Mouse (Mus musculus): Measurements from ENCODE around the gene Palm. TPM values are rescaled to one million over a fixed set of nuclear protein-coding genes. Genes with fewer than 3 reads are reported as not detected.

The Palm gene
- polyA plus RNA-seq, 1 experiment from 2014 or later: 129 TPM

DNA sequence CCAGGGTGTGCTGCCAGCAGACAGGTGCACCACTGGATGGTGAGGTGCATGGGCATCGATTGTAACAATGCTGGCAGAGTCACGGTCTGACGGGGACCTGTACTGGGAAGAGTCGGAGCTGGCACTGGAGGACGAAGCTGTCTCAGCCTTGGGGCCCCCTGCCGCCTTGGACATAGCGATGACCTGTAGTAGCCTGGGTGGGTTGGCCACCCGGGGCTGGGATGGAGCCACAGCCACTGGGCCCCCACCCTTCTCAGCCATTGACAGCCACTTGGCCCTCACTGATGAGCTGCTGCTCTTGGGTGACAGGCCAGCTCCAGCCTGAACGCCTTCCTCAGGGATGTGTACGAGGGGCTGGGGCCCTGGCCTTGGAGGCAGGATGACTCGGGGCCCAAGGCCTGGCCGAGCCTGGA lies 71.8 kb downstream of the Palm start:
- peaks cover 95% of the 10 kb centered on the region for H3K36me3 ChIP-seq (replicated peaks)
- 71% methylated on average over 12 of the region's 12 CpGs for WGBS
- H3K4me1 ChIP-seq: peaks cover 25% of the 10 kb centered on the region; the same call in 1 of the 2 replicates
- H3K27me3 ChIP-seq (replicated peaks; ENCODE audit: low read depth, poor library complexity, severe bottlenecking): no peaks in the 10 kb centered on the region
- no peak for DNase-seq (ENCODE audit: low spot score)
- H3K27ac ChIP-seq (replicated peaks): no peak overlapping the region
- H3K9me3 ChIP-seq: no peaks in the 10 kb centered on the region
- peak overlapping the region; percentile 25; the same call in 1 of the 2 replicates for H3K4me3 ChIP-seq

- Histone ChIP-seq H3K27ac (replicated peaks) (no peak overlapping the region), H3K9me3 (no peaks in the 10 kb centered on the region), H3K36me3 (replicated peaks) (peaks cover 94% of the 10 kb centered on the region), H3K4me3 (peak overlapping the region; percentile 25), H3K4me1 (0 out of 2 replicates have a peak, but pooled peaks cover 20% of the 10 kb centered on the region), H3K27me3 (replicated peaks; ENCODE audit: low read depth, poor library complexity, severe bottlenecking) (no peaks in the 10 kb centered on the region)
- 78% methylated on average over 19 of the region's 19 CpGs for WGBS
- DNase-seq (ENCODE audit: low spot score): no peak
These were observed 72.5 kb downstream of the Palm start for GRCm38 (mm10) chr10:79865801-79866295.

DNA sequence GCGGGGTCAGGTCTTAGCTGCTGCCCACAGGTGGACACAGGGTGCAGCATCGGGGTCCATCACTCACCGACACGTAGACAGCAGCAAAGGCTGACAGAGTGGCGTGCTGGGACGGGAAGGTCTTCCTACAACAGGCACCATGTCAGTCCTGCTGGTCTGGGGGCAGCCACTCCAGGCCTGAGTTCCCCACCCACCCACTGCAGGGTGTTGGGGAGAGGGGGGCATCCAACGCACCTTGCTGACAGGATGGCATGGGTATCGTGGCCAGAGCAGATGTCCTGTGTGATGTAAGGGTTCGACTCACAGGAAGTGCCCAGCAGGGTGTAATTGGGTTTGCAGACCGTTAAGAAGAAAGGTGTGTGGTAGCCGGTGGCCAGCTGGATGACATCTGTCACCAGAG lies 73.2 kb downstream of the Palm start:
- Histone ChIP-seq H3K27me3 (replicated peaks; ENCODE audit: low read depth, poor library complexity, severe bottlenecking) (no peaks in the 10 kb centered on the region), H3K4me1 (0 out of 2 replicates have a peak, but pooled peaks cover 20% of the 10 kb centered on the region), H3K4me3 (peak overlapping the region; percentile 25; the same call in 1 of the 2 replicates), H3K36me3 (replicated peaks) (peaks cover 94% of the 10 kb centered on the region), H3K9me3 (no peaks in the 10 kb centered on the region), H3K27ac (replicated peaks) (no peak overlapping the region)
- DNase-seq (ENCODE audit: low spot score): no peak
- 85% methylated on average over 11 of the region's 11 CpGs for WGBS

Small RNA genes lying within 50 kb of the gene (microRNA-seq; reads per million reads assigned to microRNA genes)
- gene Mir6910: 0.91 reads per million

Other genes with a start within 250 kb of the Palm start
- 76.4 and 77.3 TPM in 2 replicates for gene Mier2, start 238.4 kb upstream of the Palm start, polyA plus RNA-seq (2016; fragmentation: Nextera tagmentation; extraction: Ambion mirVana)
- not detected in 2 replicates for gene Theg, start 206.2 kb upstream of the Palm start, polyA plus RNA-seq (2016; fragmentation: Nextera tagmentation; extraction: Ambion mirVana)
- gene C2cd4c, start 179.5 kb upstream of the Palm start, polyA plus RNA-seq (2016; fragmentation: Nextera tagmentation; extraction: Ambion mirVana): 0.03 TPM in 1 of 2 replicates, not detected in the other
- 20.0 and 21.5 TPM in 2 replicates for gene Shc2, start 155.7 kb upstream of the Palm start, polyA plus RNA-seq (2016; fragmentation: Nextera tagmentation; extraction: Ambion mirVana)
- gene Odf3l2, start 147.8 kb upstream of the Palm start, polyA plus RNA-seq (2016; fragmentation: Nextera tagmentation; extraction: Ambion mirVana): not detected in 2 replicates
- gene Madcam1, start 129.0 kb upstream of the Palm start, polyA plus RNA-seq (2016; fragmentation: Nextera tagmentation; extraction: Ambion mirVana): 2.5 and 3.2 TPM in 2 replicates
- 62.6 and 63.5 TPM in 2 replicates for gene Tpgs1, start 124.2 kb upstream of the Palm start, polyA plus RNA-seq (2016; fragmentation: Nextera tagmentation; extraction: Ambion mirVana)
- 240 and 250 TPM in 2 replicates for gene Cdc34, start 111.4 kb upstream of the Palm start, polyA plus RNA-seq (2016; fragmentation: Nextera tagmentation; extraction: Ambion mirVana)
- gene Gzmm, start 104.6 kb upstream of the Palm start, polyA plus RNA-seq (2016; fragmentation: Nextera tagmentation; extraction: Ambion mirVana): 0.88 and 1.5 TPM in 2 replicates
- 591 and 608 TPM in 2 replicates for gene Bsg, start 89.1 kb upstream of the Palm start, polyA plus RNA-seq (2016; fragmentation: Nextera tagmentation; extraction: Ambion mirVana)
- 0.04 TPM in 1 of 2 replicates, not detected in the other for gene Hcn2, start 76.9 kb upstream of the Palm start, polyA plus RNA-seq (2016; fragmentation: Nextera tagmentation; extraction: Ambion mirVana)
- gene Polrmt, start 47.0 kb upstream of the Palm start, polyA plus RNA-seq (2016; fragmentation: Nextera tagmentation; extraction: Ambion mirVana): 52.8 and 54.3 TPM in 2 replicates
- gene Fgf22, start 38.5 kb upstream of the Palm start, polyA plus RNA-seq (2016; fragmentation: Nextera tagmentation; extraction: Ambion mirVana): 0.46 TPM in 1 of 2 replicates, not detected in the other
- 125 and 126 TPM in 2 replicates for gene Rnf126, start 26.6 kb upstream of the Palm start, polyA plus RNA-seq (2016; fragmentation: Nextera tagmentation; extraction: Ambion mirVana)
- gene Fstl3, start 16.3 kb upstream of the Palm start, polyA plus RNA-seq (2016; fragmentation: Nextera tagmentation; extraction: Ambion mirVana): 1.9 and 2.2 TPM in 2 replicates
- 0.05 TPM in 1 of 2 replicates, not detected in the other for gene Prss57, start 2.6 kb upstream of the Palm start, polyA plus RNA-seq (2016; fragmentation: Nextera tagmentation; extraction: Ambion mirVana)
- 1.7 and 2.2 TPM in 2 replicates for gene Misp, start 27.4 kb downstream of the Palm start, polyA plus RNA-seq (2016; fragmentation: Nextera tagmentation; extraction: Ambion mirVana)
- 406 and 416 TPM in 2 replicates for gene Ptbp1, start 60.9 kb downstream of the Palm start, polyA plus RNA-seq (2016; fragmentation: Nextera tagmentation; extraction: Ambion mirVana)
- 9.3 and 12.3 TPM in 2 replicates for gene Prtn3, start 80.9 kb downstream of the Palm start, polyA plus RNA-seq (2016; fragmentation: Nextera tagmentation; extraction: Ambion mirVana)
- gene Plppr3, start 81.1 kb downstream of the Palm start, polyA plus RNA-seq (2016; fragmentation: Nextera tagmentation; extraction: Ambion mirVana): 123 and 139 TPM in 2 replicates
- 0.20 TPM in 1 of 2 replicates, not detected in the other for gene Elane, start 92.7 kb downstream of the Palm start, polyA plus RNA-seq (2016; fragmentation: Nextera tagmentation; extraction: Ambion mirVana)
- not detected in 2 replicates for gene Cfd, start 97.3 kb downstream of the Palm start, polyA plus RNA-seq (2016; fragmentation: Nextera tagmentation; extraction: Ambion mirVana)
- gene Med16, start 115.4 kb downstream of the Palm start, polyA plus RNA-seq (2016; fragmentation: Nextera tagmentation; extraction: Ambion mirVana): 63.6 and 68.1 TPM in 2 replicates
- gene Gm26602, start 117.3 kb downstream of the Palm start, polyA plus RNA-seq (2016; fragmentation: Nextera tagmentation; extraction: Ambion mirVana): 3.4 TPM in 1 of 2 replicates, not detected in the other
- 0.33 and 0.37 TPM in 2 replicates for gene Kiss1r, start 123.4 kb downstream of the Palm start, polyA plus RNA-seq (2016; fragmentation: Nextera tagmentation; extraction: Ambion mirVana)
- gene R3hdm4, start 127.6 kb downstream of the Palm start, polyA plus RNA-seq (2016; fragmentation: Nextera tagmentation; extraction: Ambion mirVana): 125 and 136 TPM in 2 replicates
- 15.7 and 18.0 TPM in 2 replicates for gene Arid3a, start 133.5 kb downstream of the Palm start, polyA plus RNA-seq (2016; fragmentation: Nextera tagmentation; extraction: Ambion mirVana)
- gene Wdr18, start 166.6 kb downstream of the Palm start, polyA plus RNA-seq (2016; fragmentation: Nextera tagmentation; extraction: Ambion mirVana): 166 TPM in 2 replicates
- gene Grin3b, start 177.1 kb downstream of the Palm start, polyA plus RNA-seq (2016; fragmentation: Nextera tagmentation; extraction: Ambion mirVana): 0.13 and 0.44 TPM in 2 replicates
- 12.3 and 12.4 TPM in 2 replicates for gene Tmem259, start 190.8 kb downstream of the Palm start, polyA plus RNA-seq (2016; fragmentation: Nextera tagmentation; extraction: Ambion mirVana)
- 234 and 253 TPM in 2 replicates for gene Cnn2, start 195.0 kb downstream of the Palm start, polyA plus RNA-seq (2016; fragmentation: Nextera tagmentation; extraction: Ambion mirVana)
- gene Abca7, start 202.9 kb downstream of the Palm start, polyA plus RNA-seq (2016; fragmentation: Nextera tagmentation; extraction: Ambion mirVana): 2.9 and 3.2 TPM in 2 replicates
- 11.2 and 11.3 TPM in 2 replicates for gene Arhgap45, start 223.1 kb downstream of the Palm start, polyA plus RNA-seq (2016; fragmentation: Nextera tagmentation; extraction: Ambion mirVana)
- 312 and 316 TPM in 2 replicates for gene Polr2e, start 246.2 kb downstream of the Palm start, polyA plus RNA-seq (2016; fragmentation: Nextera tagmentation; extraction: Ambion mirVana)

All from embryonic facial prominence, embryonic 10.5 days (tissue).